In the genomic region with DNA sequence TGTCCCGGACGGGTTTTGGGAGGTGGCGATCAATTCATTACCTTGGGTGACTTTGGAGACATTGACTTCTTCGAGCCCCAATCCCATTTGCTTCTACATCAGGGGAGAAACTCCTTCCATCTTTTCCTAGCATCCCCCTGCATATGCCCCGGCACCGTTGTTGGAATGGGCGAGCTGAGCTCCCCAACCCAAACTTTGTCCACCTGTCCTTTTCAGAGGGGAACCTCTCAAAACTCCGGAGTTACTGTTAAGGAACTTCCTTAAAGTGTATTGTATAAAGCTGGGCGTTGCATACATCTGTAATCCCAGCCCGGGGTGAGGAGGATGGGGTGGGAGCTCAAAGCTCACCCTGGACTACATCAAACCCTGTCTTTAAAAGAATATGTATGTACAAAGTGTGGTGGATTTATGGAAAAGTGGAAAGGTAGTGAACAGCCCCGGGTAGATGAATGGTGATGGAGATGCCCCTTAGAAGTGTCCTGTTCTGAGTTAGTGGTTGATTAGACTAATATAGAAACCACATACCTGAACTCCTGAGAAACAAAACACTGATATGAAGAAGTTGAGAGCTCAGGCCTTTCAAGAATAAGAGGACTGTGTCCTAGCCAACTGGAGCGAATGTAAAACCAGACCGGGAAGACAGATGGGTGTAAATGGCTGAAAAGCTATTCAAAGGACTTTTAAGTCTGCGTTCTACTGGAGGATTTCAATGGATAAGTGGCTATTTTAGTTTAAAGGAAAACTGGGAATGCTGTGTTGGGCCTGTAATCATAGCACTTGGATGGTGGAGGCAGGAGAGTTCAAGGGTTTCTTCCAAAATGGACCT, we compare ENCODE assay signal across 8 mouse cellular contexts. TPM values are rescaled to one million over a fixed set of nuclear protein-coding genes. Genes with fewer than 3 reads are reported as not detected.
DNase-seq lines count a peak whose midpoint lies in the region; ATAC-seq lines count a peak whose summit lies in the region.

No protein-coding gene starts in this region.

- 0 out of 2 replicates have a peak, but pooled peaks have one; percentile 2 for ATAC-seq in lung, embryonic 15.5 days (ENCODE audit: borderline replicate concordance, extremely low read depth, low FRiP score, low TSS enrichment)
- ATAC-seq in embryonic facial prominence, embryonic 12.5 days (ENCODE audit: insufficient number of reproducible peaks, insufficient read depth, low FRiP score, low TSS enrichment) = 0 out of 2 replicates have a peak, but pooled peaks have one; percentile 5
- no peak for ATAC-seq in limb, embryonic 11.5 days (ENCODE audit: insufficient number of reproducible peaks, low FRiP score, low TSS enrichment, low read depth)

- peaks cover 4% of the 10 kb centered on the region; the same call in 1 of the 2 replicates for H3K36me3 ChIP-seq in lung, embryonic 15.5 days
- 0 out of 2 replicates have a peak, but pooled peaks cover 4% of the 10 kb centered on the region for H3K36me3 ChIP-seq in embryonic facial prominence, embryonic 12.5 days
- H3K36me3 ChIP-seq in limb, embryonic 11.5 days (ENCODE audit: control insufficient read depth, insufficient read depth, low read length) = no peaks in the 10 kb centered on the region

- no peaks in the 10 kb centered on the region for H3K27me3 ChIP-seq in lung, embryonic 15.5 days
- H3K27me3 ChIP-seq in embryonic facial prominence, embryonic 12.5 days = no peaks in the 10 kb centered on the region
- H3K27me3 ChIP-seq in limb, embryonic 11.5 days (ENCODE audit: control insufficient read depth, insufficient read depth, low read length) = no peaks in the 10 kb centered on the region

- 9% methylated on average over 14 of the region's 14 CpGs for WGBS in lung, embryonic 15.5 days
- WGBS in embryonic facial prominence, embryonic 12.5 days = 16% methylated on average over 14 of the region's 14 CpGs
- WGBS in limb, embryonic 11.5 days = 17% methylated on average over 14 of the region's 14 CpGs

- H3K4me3 ChIP-seq in lung, embryonic 15.5 days = peak overlapping the region; percentile 75
- H3K4me3 ChIP-seq in embryonic facial prominence, embryonic 12.5 days = peak overlapping the region; percentile 68
- H3K4me3 ChIP-seq in limb, embryonic 11.5 days (ENCODE audit: low read depth, low read length) = peak overlapping the region; percentile 57

- H3K9me3 ChIP-seq in lung, embryonic 15.5 days = 0 out of 2 replicates have a peak, but pooled peaks cover 2% of the 10 kb centered on the region
- H3K9me3 ChIP-seq in embryonic facial prominence, embryonic 12.5 days = no peaks in the 10 kb centered on the region
- H3K9me3 ChIP-seq in limb, embryonic 11.5 days (ENCODE audit: control insufficient read depth, low read length) = no peaks in the 10 kb centered on the region

- no peak for DNase-seq in lung, postnatal 4 days
- no peak for DNase-seq in limb, embryonic 11.5 days (ENCODE audit: low spot score)
- peak; percentile 30 for DNase-seq in retina, embryonic 14.5 days (ENCODE audit: low spot score)
- DNase-seq in cerebellum, adult 11 months = no peak
- DNase-seq in B cell, adult 2 months = no peak
- no peak for DNase-seq in lung, postnatal 10 days

- peak overlapping the region; percentile 97 for H3K27ac ChIP-seq in lung, embryonic 15.5 days
- peak overlapping the region; percentile 94 for H3K27ac ChIP-seq in embryonic facial prominence, embryonic 12.5 days
- peak overlapping the region; percentile 85 for H3K27ac ChIP-seq in limb, embryonic 11.5 days (replicated peaks; ENCODE audit: low read depth, low read length)

- peak overlapping the region; percentile 57 for H3K4me2 ChIP-seq in lung, embryonic 15.5 days
- H3K4me2 ChIP-seq in embryonic facial prominence, embryonic 12.5 days (replicated peaks) = peak overlapping the region; percentile 68
- peak overlapping the region; percentile 53 for H3K4me2 ChIP-seq in limb, embryonic 11.5 days (ENCODE audit: low read depth, severe bottlenecking)

- H3K9ac ChIP-seq in lung, embryonic 15.5 days = peak overlapping the region; percentile 60
- peak overlapping the region; percentile 66 for H3K9ac ChIP-seq in embryonic facial prominence, embryonic 12.5 days
- H3K9ac ChIP-seq in limb, embryonic 11.5 days (ENCODE audit: low read length) = peak overlapping the region; percentile 61

- peaks cover 19% of the 10 kb centered on the region; the same call in 1 of the 2 replicates for H3K4me1 ChIP-seq in lung, embryonic 15.5 days
- H3K4me1 ChIP-seq in embryonic facial prominence, embryonic 12.5 days = 0 out of 2 replicates have a peak, but pooled peaks cover 7% of the 10 kb centered on the region
- H3K4me1 ChIP-seq in limb, embryonic 11.5 days (ENCODE audit: control insufficient read depth, insufficient read depth, low read length) = 0 out of 2 replicates have a peak, but pooled peaks cover 2% of the 10 kb centered on the region

RNA-seq across cellular contexts. Expression of gene Cyp20a1, which starts 0.7 kb away (rescaled TPM):
- 30.7 and 33.9 TPM in 2 replicates for polyA plus RNA-seq in lung, embryonic 15.5 days (2015; fragmentation: Nextera tagmentation; extraction: Ambion mirVana)
- polyA plus RNA-seq in embryonic facial prominence, embryonic 12.5 days (2016; fragmentation: Nextera tagmentation; extraction: Ambion mirVana) = 20.6 and 21.8 TPM in 2 replicates
- 12.8 and 18.7 TPM in 2 replicates for polyA plus RNA-seq in limb, embryonic 11.5 days (2014; fragmentation: Nextera tagmentation; extraction: Ambion mirVana)
